8 mouse cellular contexts compared by ENCODE assay signal in the genomic region with DNA sequence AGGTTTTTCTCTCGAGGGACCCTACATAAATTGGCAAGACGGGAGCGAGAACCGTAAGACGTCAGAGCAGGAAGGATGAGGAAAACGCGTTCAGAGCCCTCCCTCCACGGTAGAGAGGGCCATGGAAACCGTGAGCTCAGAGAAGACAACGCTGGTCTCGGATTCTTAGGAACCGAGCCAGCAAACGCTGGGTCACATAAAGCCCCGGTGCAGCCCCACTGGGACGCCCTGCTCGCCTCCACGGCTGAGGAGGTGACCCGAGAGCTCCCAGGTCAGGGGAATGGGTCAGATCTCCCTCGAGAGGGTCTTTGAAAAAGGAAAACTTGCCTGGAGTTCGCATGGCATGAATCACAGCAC. TPM values are rescaled to one million over a fixed set of nuclear protein-coding genes. Genes with fewer than 3 reads are reported as not detected.
A peak's percentile ranks its signal among the peaks of the same experiment; 100 is the strongest.
DNase-seq lines count a peak whose midpoint lies in the region; ATAC-seq and TF ChIP-seq lines count a peak whose summit lies in the region.

No protein-coding gene starts in this region.

- no peaks in the 10 kb centered on the region for H3K36me3 ChIP-seq in thymus, adult 2 months (ENCODE audit: control insufficient read depth, insufficient read depth, low read length)
- peaks cover 13% of the 10 kb centered on the region; the same call in 1 of the 2 replicates for H3K36me3 ChIP-seq in hindbrain, postnatal 0 days (ENCODE audit: insufficient read depth, low read length)
- peaks cover 2% of the 10 kb centered on the region; the same call in 1 of the 2 replicates for H3K36me3 ChIP-seq in midbrain, embryonic 11.5 days (ENCODE audit: control insufficient read depth, insufficient read depth, low read length)

- peak; percentile 46 for DNase-seq in cerebellum, adult 11-12 months
- DNase-seq in cerebellum, adult 9-11 months: no peak
- no peak for DNase-seq in thymus, adult 2 months
- no peak for DNase-seq in thymus, adult 18-20 months
- no peak for DNase-seq in hindbrain, postnatal 0 days (ENCODE audit: low spot score)
- no peak for DNase-seq in midbrain, embryonic 11.5 days (ENCODE audit: low spot score, missing footprints)
- no peak for DNase-seq in right cerebral cortex, postnatal 14 days
- DNase-seq in right cerebral cortex, adult 18-20 months: no peak

- H3K27me3 ChIP-seq in thymus, adult 2 months (ENCODE audit: control insufficient read depth, insufficient read depth, low read length): no peaks in the 10 kb centered on the region
- 0 out of 2 replicates have a peak, but pooled peaks cover 4% of the 10 kb centered on the region for H3K27me3 ChIP-seq in hindbrain, postnatal 0 days (ENCODE audit: insufficient read depth, low read length)
- peaks cover 5% of the 10 kb centered on the region; the same call in 1 of the 2 replicates for H3K27me3 ChIP-seq in midbrain, embryonic 11.5 days (ENCODE audit: control insufficient read depth, insufficient read depth, low read length)

- H3K9me3 ChIP-seq in hindbrain, postnatal 0 days (ENCODE audit: low read length): no peaks in the 10 kb centered on the region
- no peaks in the 10 kb centered on the region for H3K9me3 ChIP-seq in midbrain, embryonic 11.5 days (ENCODE audit: control insufficient read depth, low read length)

- H3K9ac ChIP-seq in hindbrain, postnatal 0 days (replicated peaks; ENCODE audit: low read length): peak overlapping the region; percentile 55
- H3K9ac ChIP-seq in midbrain, embryonic 11.5 days (ENCODE audit: low read length): peak overlapping the region; percentile 76

- H3K4me1 ChIP-seq in thymus, adult 2 months (replicated peaks; ENCODE audit: control insufficient read depth, insufficient read depth, low read length): peaks cover 7% of the 10 kb centered on the region
- no peaks in the 10 kb centered on the region for H3K4me1 ChIP-seq in hindbrain, postnatal 0 days (ENCODE audit: insufficient read depth, low read length)
- H3K4me1 ChIP-seq in midbrain, embryonic 11.5 days (ENCODE audit: control insufficient read depth, insufficient read depth, low read length): peaks cover 3% of the 10 kb centered on the region; the same call in 1 of the 2 replicates

- ATAC-seq in hindbrain, postnatal 0 days: peak; percentile 75
- ATAC-seq in midbrain, embryonic 11.5 days (ENCODE audit: low FRiP score): peak; percentile 51

- no peak for TF ChIP-seq POLR2A in thymus, adult 2 months (IDR thresholded peaks at IDR 0.05; ENCODE audit: control insufficient read depth, extremely low read depth, insufficient read depth, low read length, poor library complexity)

- H3K27ac ChIP-seq in thymus, adult 2 months (ENCODE audit: control insufficient read depth, insufficient read depth, low read length): no peak overlapping the region
- H3K27ac ChIP-seq in hindbrain, postnatal 0 days: peak overlapping the region; percentile 70
- H3K27ac ChIP-seq in midbrain, embryonic 11.5 days (ENCODE audit: low read depth, low read length): peak overlapping the region; percentile 36; the same call in 1 of the 2 replicates

- peak overlapping the region; percentile 66 for H3K4me2 ChIP-seq in hindbrain, postnatal 0 days (ENCODE audit: low read depth, low read length)
- H3K4me2 ChIP-seq in midbrain, embryonic 11.5 days: peak overlapping the region; percentile 81

- WGBS in thymus, adult 2 months: 5% methylated on average over 20 of the region's 20 CpGs
- WGBS in hindbrain, postnatal 0 days: 2% methylated on average over 20 of the region's 20 CpGs
- WGBS in midbrain, embryonic 11.5 days: 1% methylated on average over 20 of the region's 20 CpGs

- TF ChIP-seq CTCF in thymus, adult 2 months (IDR thresholded peaks at IDR 0.05; ENCODE audit: borderline replicate concordance, control insufficient read depth, extremely low read depth, insufficient read depth, low read length, poor library complexity): no peak
- TF ChIP-seq CTCF in hindbrain, postnatal 0 days (IDR thresholded peaks at IDR 0.05; ENCODE audit: low read depth): no peak

- H3K4me3 ChIP-seq in thymus, adult 2 months (ENCODE audit: control insufficient read depth, insufficient read depth, low read length): peak overlapping the region; percentile 51
- H3K4me3 ChIP-seq in hindbrain, postnatal 0 days (ENCODE audit: low read length): peak overlapping the region; percentile 59
- peak overlapping the region; percentile 80 for H3K4me3 ChIP-seq in midbrain, embryonic 11.5 days (ENCODE audit: low read depth, low read length)

RNA-seq across cellular contexts. Expression of a gene that starts 0.4 kb away (rescaled TPM):
- 21.2 and 21.9 TPM in 2 replicates for polyA plus RNA-seq in thymus, adult 2 months (2012; rRNA removed)
- 26.6 and 32.9 TPM in 2 replicates for total RNA-seq in hindbrain, postnatal 0 days (2014; rRNA removed)
- polyA plus RNA-seq in hindbrain, postnatal 0 days (2015; fragmentation: Nextera tagmentation; extraction: Ambion mirVana): 76.9 and 84.9 TPM in 2 replicates
- 73.5 and 77.5 TPM in 2 replicates for polyA plus RNA-seq in midbrain, embryonic 11.5 days (2014; fragmentation: Nextera tagmentation; extraction: Ambion mirVana)

RNA-seq across cellular contexts. Expression of a gene that starts 16.1 kb away (rescaled TPM):
- polyA plus RNA-seq in thymus, adult 2 months (2012; rRNA removed): 1.6 and 3.1 TPM in 2 replicates
- not detected in 2 replicates for total RNA-seq in hindbrain, postnatal 0 days (2014; rRNA removed)
- 0.14 and 0.42 TPM in 2 replicates for polyA plus RNA-seq in hindbrain, postnatal 0 days (2015; fragmentation: Nextera tagmentation; extraction: Ambion mirVana)
- polyA plus RNA-seq in midbrain, embryonic 11.5 days (2014; fragmentation: Nextera tagmentation; extraction: Ambion mirVana): 0.70 and 0.81 TPM in 2 replicates

RNA-seq across cellular contexts. Expression of a gene that starts 31.3 kb away (rescaled TPM):
- polyA plus RNA-seq in thymus, adult 2 months (2012; rRNA removed): 0.41 and 1.2 TPM in 2 replicates
- total RNA-seq in hindbrain, postnatal 0 days (2014; rRNA removed): 0.78 TPM in 1 of 2 replicates, not detected in the other
- 0.69 and 1.4 TPM in 2 replicates for polyA plus RNA-seq in hindbrain, postnatal 0 days (2015; fragmentation: Nextera tagmentation; extraction: Ambion mirVana)
- polyA plus RNA-seq in midbrain, embryonic 11.5 days (2014; fragmentation: Nextera tagmentation; extraction: Ambion mirVana): 1.5 and 1.8 TPM in 2 replicates
